Mouse (Mus musculus): Measurements from ENCODE around the gene Paqr7. TPM values are rescaled to one million over a fixed set of nuclear protein-coding genes. Genes with fewer than 3 reads are reported as not detected.
A peak's percentile ranks its signal among the peaks of the same experiment; 100 is the strongest.

Paqr7 gene
- total and polyA plus RNA-seq, 3 experiments = 0.19 to 2.4 TPM; not detected in 1

DNA sequence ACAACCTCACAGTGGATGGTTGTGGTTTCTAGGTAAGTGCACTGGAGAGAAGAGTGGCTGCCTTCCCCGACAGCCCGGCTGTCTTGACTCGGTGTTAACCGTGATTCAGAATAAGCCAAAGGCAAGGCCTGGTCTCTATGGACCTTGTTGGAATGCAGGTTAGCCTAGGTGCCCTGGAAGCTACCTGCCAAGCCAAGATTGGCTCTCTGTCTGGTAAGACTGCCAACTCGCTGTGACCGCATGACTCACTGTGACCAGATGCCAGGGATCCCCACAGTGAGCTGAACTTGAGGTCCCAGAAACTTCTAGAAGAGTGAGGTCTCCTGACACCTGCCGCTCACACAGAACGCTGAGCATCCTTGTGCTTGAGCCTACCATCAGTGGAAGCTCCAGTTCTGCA lies 19.6 kb upstream of the Paqr7 start:
- Histone ChIP-seq H3K9ac (ENCODE audit: control insufficient read depth, low read depth, low read length, poor library complexity, severe bottlenecking) (no peak overlapping the region), H3K4me1 (ENCODE audit: control insufficient read depth in 1 of 2, insufficient read depth in 2 of 2, low read length in 2 of 2) (no peaks in the 10 kb centered on the region; a peak in 1 of 4 replicates), H3K9me3 (replicated peaks; ENCODE audit: insufficient read depth, low read length) (no peaks in the 10 kb centered on the region), H3K27ac (ENCODE audit: control insufficient read depth, low read depth, low read length) (no peak overlapping the region), H3K27me3 (ENCODE audit: control insufficient read depth in 1 of 2, insufficient read depth in 2 of 2, low read length in 2 of 2) (no peaks in the 10 kb centered on the region), H3K4me3 (ENCODE audit: control insufficient read depth in 1 of 2, insufficient read depth in 1 of 2, low read depth in 2 of 2, low read length in 2 of 2) (no peak overlapping the region), H3K79me2 (ENCODE audit: control insufficient read depth, insufficient read depth, low read length, poor library complexity) (no peaks in the 10 kb centered on the region), H3K36me3 (ENCODE audit: control insufficient read depth in 1 of 2, insufficient read depth in 2 of 2, low read length in 2 of 2) (peaks cover 0 to 3% of the 10 kb centered on the region in 2 experiments; a peak in 1 of 4 replicates)
- TF ChIP-seq NRF1 (IDR thresholded peaks at IDR 0.05; ENCODE audit: insufficient read depth, low read depth, low read length, poor library complexity, severe bottlenecking) = no peak
- TF ChIP-seq GABPA (IDR thresholded peaks at IDR 0.05; ENCODE audit: low read depth, low read length) = no peak
- TF ChIP-seq BHLHE40 (IDR thresholded peaks at IDR 0.05; ENCODE audit: borderline replicate concordance, low read depth, low read length) = no peak
- no peak for TF ChIP-seq MAZ (IDR thresholded peaks at IDR 0.05; ENCODE audit: low read depth, low read length)
- TF ChIP-seq JUND (IDR thresholded peaks at IDR 0.05; ENCODE audit: low read depth, low read length) = no peak
- TF ChIP-seq NELFE (IDR thresholded peaks at IDR 0.05; ENCODE audit: low read depth, low read length) = no peak
- no peak for TF ChIP-seq ZC3H11A (IDR thresholded peaks at IDR 0.05; ENCODE audit: low read depth, low read length)
- TF ChIP-seq USF2 (IDR thresholded peaks at IDR 0.05; ENCODE audit: borderline replicate concordance in 1 of 2, insufficient read depth in 1 of 2, low read depth in 1 of 2, low read length in 2 of 2) = no peak
- TF ChIP-seq POLR2AphosphoS5 (IDR thresholded peaks at IDR 0.05; ENCODE audit: borderline replicate concordance, low read depth, low read length) = no peak
- TF ChIP-seq MYC (IDR thresholded peaks at IDR 0.05; ENCODE audit: low read depth, low read length) = no peak
- no peak for TF ChIP-seq RAD21 (IDR thresholded peaks at IDR 0.05; ENCODE audit: low read depth, low read length)
- no peak for TF ChIP-seq MXI1 (IDR thresholded peaks at IDR 0.05; ENCODE audit: low read depth, low read length)
- no peak for TF ChIP-seq ETS1 (IDR thresholded peaks at IDR 0.05; ENCODE audit: low read depth, low read length)
- no peak for TF ChIP-seq TBP (IDR thresholded peaks at IDR 0.05; ENCODE audit: low read depth, low read length)
- TF ChIP-seq KAT2A (conservative IDR thresholded peaks at IDR 0.05; ENCODE audit: low read depth, low read length) = no peak
- DNase-seq (ENCODE audit: low read depth, low spot score) = no peak

DNA sequence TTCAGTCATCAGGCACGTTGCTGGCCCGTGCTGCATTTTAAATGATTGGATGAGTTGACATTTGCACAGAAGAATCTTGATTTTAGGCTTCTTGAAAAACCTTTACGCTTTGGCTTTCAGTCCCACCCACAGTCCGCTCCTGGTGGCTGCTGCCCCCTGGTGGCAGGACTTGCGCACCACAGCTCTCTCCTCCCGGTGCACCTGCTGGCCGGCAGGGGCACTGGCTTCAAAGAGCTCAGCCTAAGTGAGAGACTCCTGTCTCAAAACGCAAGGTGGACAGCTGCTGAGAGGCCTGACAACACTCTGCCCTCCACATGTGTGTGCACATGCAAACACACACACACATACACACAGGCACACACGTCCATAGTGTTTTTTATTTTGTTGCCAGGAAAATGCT lies 18.5 kb upstream of the Paqr7 start:
- Histone ChIP-seq H3K9me3 (replicated peaks; ENCODE audit: insufficient read depth, low read length) (no peaks in the 10 kb centered on the region), H3K27ac (ENCODE audit: control insufficient read depth, low read depth, low read length) (no peak overlapping the region), H3K4me3 (ENCODE audit: control insufficient read depth in 1 of 2, insufficient read depth in 1 of 2, low read depth in 2 of 2, low read length in 2 of 2) (no peak overlapping the region), H3K4me1 (ENCODE audit: control insufficient read depth in 1 of 2, insufficient read depth in 2 of 2, low read length in 2 of 2) (no peaks in the 10 kb centered on the region; a peak in 1 of 4 replicates), H3K36me3 (ENCODE audit: control insufficient read depth in 1 of 2, insufficient read depth in 2 of 2, low read length in 2 of 2) (no peaks in the 10 kb centered on the region), H3K9ac (ENCODE audit: control insufficient read depth, low read depth, low read length, poor library complexity, severe bottlenecking) (no peak overlapping the region), H3K27me3 (ENCODE audit: control insufficient read depth in 1 of 2, insufficient read depth in 2 of 2, low read length in 2 of 2) (peaks cover 1 to 4% of the 10 kb centered on the region in 2 experiments; a peak in 2 of 4 replicates), H3K79me2 (ENCODE audit: control insufficient read depth, insufficient read depth, low read length, poor library complexity) (no peaks in the 10 kb centered on the region)
- TF ChIP-seq GATA1 (IDR thresholded peaks at IDR 0.05; ENCODE audit: low read depth, low read length) = no peak
- peak; percentile 64 for TF ChIP-seq HCFC1 (IDR thresholded peaks at IDR 0.05; ENCODE audit: low read depth, low read length)
- peak; percentile 89 for TF ChIP-seq ZC3H11A (IDR thresholded peaks at IDR 0.05; ENCODE audit: low read depth, low read length)
- TF ChIP-seq UBTF (IDR thresholded peaks at IDR 0.05; ENCODE audit: borderline replicate concordance, insufficient read depth, low read depth, low read length) = no peak
- TF ChIP-seq GABPA (IDR thresholded peaks at IDR 0.05; ENCODE audit: low read depth, low read length) = no peak
- peak; percentile 95 for TF ChIP-seq SMC3 (IDR thresholded peaks at IDR 0.05; ENCODE audit: low read depth, low read length)
- TF ChIP-seq SIN3A (IDR thresholded peaks at IDR 0.05; ENCODE audit: low read length) = peak; percentile 50; the same call in 1 of the 2 replicates
- TF ChIP-seq RAD21 (IDR thresholded peaks at IDR 0.05; ENCODE audit: low read depth, low read length) = peak; percentile 95
- peak in 2 of 3 experiments; percentile 98 to 100 for TF ChIP-seq CTCF (IDR thresholded peaks at IDR 0.05 in 2 of 3, conservative IDR thresholded peaks at IDR 0.05 in 1 of 3; ENCODE audit: control insufficient read depth in 1 of 3, insufficient read depth in 1 of 3, low read depth in 2 of 3, low read length in 3 of 3, poor library complexity in 1 of 3, severe bottlenecking in 1 of 3)
- DNase-seq (ENCODE audit: low read depth, low spot score) = peak; percentile 90

Measured in MEL (cell line).